Mouse (Mus musculus) heart, adult 2 months (tissue): ENCODE measurements at regions not wholly inside any gene's neighbourhood (a gene's known extent, or its start where the extent isn't known, plus 50 kb on each side); places are given as distances from the start of the nearest gene placed in this dataset.

Experiments
- CTCF ChIP-seq: fragments of 200-600 bp; IDR thresholded peaks from 2 replicates; pipeline ENCODE4 v1.8.1; 2022; ENCODE audit warnings: antibody characterized with exemption, mild to moderate bottlenecking, moderate library complexity
- EP300 ChIP-seq: fragments of 200-500 bp; IDR thresholded peaks from 2 replicates; pipeline ENCODE4 v1.6.1; 2011; ENCODE audit warnings: low read depth, low read length, control low read depth; ENCODE audit not compliant: insufficient read depth

GRCm38 (mm10) chr1:128705071-128705503, 113.0 kb upstream of the Cxcr4 start:
- TF ChIP-seq CTCF (no peak), EP300 (no peak)
